Mouse (Mus musculus) bone marrow, adult 2 months (tissue): ENCODE data around the gene Ldlr.

ENCODE experiments used
- CTCF ChIP-seq: fragments of 200-500 bp; IDR thresholded peaks from 2 replicates; pipeline ENCODE4 v1.5.1; 2011; ENCODE audit warnings: low read length, control low read depth; ENCODE audit not compliant: control insufficient read depth, insufficient read depth
- POLR2A ChIP-seq: fragments of 200-500 bp; IDR thresholded peaks from 2 replicates; pipeline ENCODE4 v1.6.1; 2011; ENCODE audit warnings: low read depth, mild to moderate bottlenecking, control low read depth, low read length, borderline replicate concordance; ENCODE audit not compliant: control insufficient read depth

- no peak for TF ChIP-seq CTCF
- no peak for TF ChIP-seq POLR2A
These were observed 26.2 kb upstream of the Ldlr start for GRCm38 (mm10) chr9:21697121-21697520.
